Mouse (Mus musculus) layer of hippocampus, adult 18-20 months (tissue): ENCODE measurements at regions not wholly inside any gene's neighbourhood (a gene's known extent, or its start where the extent isn't known, plus 50 kb on each side); places are given as distances from the start of the nearest gene placed in this dataset.

Source experiments
- DNase-seq, 2 experiments: peaks; one replicate each; pipeline ENCODE4 v3.0.0; 2022; ENCODE audit warnings: low spot score in 2 of 2

GRCm38 (mm10) chr9:62590407-62591195 is 53.8 kb upstream of the Coro2b start:
- no peak for DNase-seq

GRCm38 (mm10) chr9:62591196-62591485 is 54.3 kb upstream of the Coro2b start:
- no peak for DNase-seq

- peak; percentile 18 to 36 for DNase-seq
Observed at GRCm38 (mm10) chr9:62598056-62598455, 61.2 kb upstream of the Coro2b start.

- no peak for DNase-seq
Observed at GRCm38 (mm10) chr9:62598956-62599355, 62.1 kb upstream of the Coro2b start.

GRCm38 (mm10) chr9:62610526-62610925 is 67.1 kb upstream of the Itga11 start:
- no peak for DNase-seq

- DNase-seq = no peak
Observed at GRCm38 (mm10) chr9:62611452-62611851, 66.2 kb upstream of the Itga11 start.

- no peak for DNase-seq
Observed at GRCm38 (mm10) chr9:62613053-62613452, 64.6 kb upstream of the Itga11 start.

- no peak for DNase-seq
Observed at GRCm38 (mm10) chr9:62613806-62614205, 63.8 kb upstream of the Itga11 start.

- DNase-seq = no peak
Observed at GRCm38 (mm10) chr9:62614950-62615349, 62.7 kb upstream of the Itga11 start.

- DNase-seq = no peak
Observed at GRCm38 (mm10) chr9:62615799-62616198, 61.8 kb upstream of the Itga11 start.

GRCm38 (mm10) chr9:62618994-62619393 is 58.6 kb upstream of the Itga11 start:
- no peak for DNase-seq

GRCm38 (mm10) chr9:62620901-62621445 is 56.7 kb upstream of the Itga11 start:
- no peak for DNase-seq

GRCm38 (mm10) chr9:62622106-62622505 is 55.5 kb upstream of the Itga11 start:
- no peak for DNase-seq

- peak; percentile 37 to 62 for DNase-seq
Observed at GRCm38 (mm10) chr9:62624562-62625044, 53.0 kb upstream of the Itga11 start.

GRCm38 (mm10) chr9:62627071-62628000 is 50.3 kb upstream of the Itga11 start:
- no peak for DNase-seq
